Mouse (Mus musculus): Measurements from ENCODE around the gene Tm9sf2. TPM values are rescaled to one million over a fixed set of nuclear protein-coding genes. Genes with fewer than 3 reads are reported as not detected.

Tm9sf2 gene
- polyA plus RNA-seq (2015; fragmentation: Illumina TruSeq; extraction: RNeasy Lipid Tissue Mini Kit (QIAGEN cat#74804); ENCODE audit: insufficient read depth, low replicate concordance): 183 TPM

DNA sequence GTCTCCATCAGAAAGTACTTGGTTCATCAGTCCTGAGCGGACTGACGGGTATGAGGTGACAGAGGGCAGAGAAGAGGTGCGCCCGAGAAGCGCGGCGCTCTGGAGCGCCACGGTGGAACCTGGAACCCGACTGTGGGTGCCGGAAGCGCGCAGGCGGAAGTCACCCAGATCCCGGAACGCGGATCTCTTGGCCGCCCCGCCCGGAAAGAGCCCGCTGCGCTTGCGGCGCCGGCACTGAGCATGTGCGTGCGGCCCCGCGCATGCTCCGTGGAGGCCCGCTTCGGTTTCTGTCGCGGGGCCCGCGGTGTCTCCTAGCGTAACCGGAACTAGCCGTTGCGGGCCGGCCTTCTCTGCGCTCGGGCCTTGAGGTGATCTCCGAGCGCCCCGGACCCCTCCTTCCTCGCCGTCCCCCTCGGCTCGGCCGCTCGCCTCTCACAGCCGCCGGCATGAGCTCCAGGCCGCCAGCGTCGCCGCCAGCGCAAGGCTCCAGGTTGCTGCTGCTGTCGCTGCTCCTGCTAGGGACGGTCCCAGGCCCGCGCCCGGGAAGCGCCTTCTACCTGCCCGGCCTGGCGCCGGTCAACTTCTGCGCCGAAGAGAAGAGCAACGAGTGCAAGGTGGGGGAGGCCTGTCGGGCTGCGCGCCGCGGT lies at the start of gene Tm9sf2:
Gene Tm9sf2, plus strand, starts transcription at position 217 of the 647 bp plus-strand sequence.

GRCm38 (mm10) chr14:122181078-122181814 lies 74.4 kb downstream of the Tm9sf2 start, which contains the start of gene Clybl:
Gene Clybl (plus strand): TSS chr14:122181704.

Other genes starting within 250 kb of the Tm9sf2 start
- gene Ubac2, start 228.4 kb upstream of the Tm9sf2 start, polyA plus RNA-seq (2015; fragmentation: Illumina TruSeq; extraction: RNeasy Lipid Tissue Mini Kit (QIAGEN cat#74804); ENCODE audit: insufficient read depth, low replicate concordance): 49.0 TPM
- 84.3 TPM for gene Gpr18, start 191.3 kb upstream of the Tm9sf2 start, polyA plus RNA-seq (2015; fragmentation: Illumina TruSeq; extraction: RNeasy Lipid Tissue Mini Kit (QIAGEN cat#74804); ENCODE audit: insufficient read depth, low replicate concordance)
- 56.8 TPM for gene Gpr183, start 141.8 kb upstream of the Tm9sf2 start, polyA plus RNA-seq (2015; fragmentation: Illumina TruSeq; extraction: RNeasy Lipid Tissue Mini Kit (QIAGEN cat#74804); ENCODE audit: insufficient read depth, low replicate concordance)
- gene Timm8a2, start 72.4 kb upstream of the Tm9sf2 start, polyA plus RNA-seq (2015; fragmentation: Illumina TruSeq; extraction: RNeasy Lipid Tissue Mini Kit (QIAGEN cat#74804); ENCODE audit: insufficient read depth, low replicate concordance): 0.76 TPM
- 16.0 TPM for gene Clybl, start 74.7 kb downstream of the Tm9sf2 start, polyA plus RNA-seq (2015; fragmentation: Illumina TruSeq; extraction: RNeasy Lipid Tissue Mini Kit (QIAGEN cat#74804); ENCODE audit: insufficient read depth, low replicate concordance)

Data from spleen, adult 10 weeks (tissue).